Mouse (Mus musculus) limb, embryonic 14.5 days (tissue): Measurements from ENCODE around the gene Aven. TPM values are rescaled to one million over a fixed set of nuclear protein-coding genes. Genes with fewer than 3 reads are reported as not detected.

ENCODE experiments used
- ATAC-seq: fragments of 200-750 bp; cut with Nextera tagmentation; 2 replicates; pipeline ENCODE4 v1.8.0; 2017; ENCODE audit warnings: low read depth, moderate number of reproducible peaks, moderate TSS enrichment; ENCODE audit not compliant: low FRiP score
- DNase-seq: peaks from one replicate; pipeline ENCODE4 v3.0.0-alpha.2; 2015; ENCODE audit warnings: low spot score
- H3K27ac ChIP-seq: fragments of 300-500 bp; sonication (generic); replicated peaks from 2 replicates; pipeline ENCODE4 v1.5.1; 2014; ENCODE audit warnings: low read depth, mild to moderate bottlenecking, low read length, moderate library complexity, mixed read lengths
- H3K27me3 ChIP-seq: fragments of 300-500 bp; sonication (generic); 2 replicates; pipeline ENCODE4 v1.6.1; 2014; ENCODE audit warnings: low read length, mixed read lengths; ENCODE audit not compliant: control insufficient read depth, insufficient read depth
- H3K36me3 ChIP-seq: fragments of 300-500 bp; sonication (generic); 2 replicates; pipeline ENCODE4 v1.6.1; 2014; ENCODE audit warnings: mild to moderate bottlenecking, low read length, moderate library complexity, mixed read lengths; ENCODE audit not compliant: control insufficient read depth, insufficient read depth
- H3K4me1 ChIP-seq: fragments of 300-500 bp; sonication (generic); 2 replicates; pipeline ENCODE4 v1.6.1; 2014; ENCODE audit warnings: antibody characterized with exemption, low read length, mixed read lengths; ENCODE audit not compliant: control insufficient read depth, insufficient read depth
- H3K4me2 ChIP-seq: fragments of 300-500 bp; sonication (generic); replicated peaks from 2 replicates; pipeline ENCODE4 v1.6.1; 2014; ENCODE audit warnings: low read depth, mild to moderate bottlenecking, low read length, moderate library complexity; ENCODE audit not compliant: severe bottlenecking
- H3K4me3 ChIP-seq: fragments of 300-500 bp; sonication (generic); replicated peaks from 2 replicates; pipeline ENCODE4 v1.5.1; 2014; ENCODE audit warnings: low read length
- H3K9ac ChIP-seq: fragments of 300-500 bp; sonication (generic); 2 replicates; pipeline ENCODE4 v1.6.1; 2014; ENCODE audit warnings: mild to moderate bottlenecking, low read depth, low read length, moderate library complexity; ENCODE audit not compliant: severe bottlenecking
- H3K9me3 ChIP-seq: fragments of 300-500 bp; sonication (generic); 2 replicates; pipeline ENCODE4 v1.6.1; 2016; ENCODE audit warnings: low read length; ENCODE audit not compliant: control insufficient read depth
- POLR2A ChIP-seq: fragments of 200-500 bp; IDR thresholded peaks from 2 replicates; pipeline ENCODE4 v1.8.0; 2012; ENCODE audit warnings: inconsistent platforms, mild to moderate bottlenecking, moderate library complexity, borderline replicate concordance; ENCODE audit not compliant: insufficient read depth, insufficient read length; ENCODE audit errors: extremely low read depth
- WGBS: fragments of 180-500 bp; shearing (Covaris S2); extraction: QIAGEN DNeasy Blood & Tissue Kit; methylation state at CpG from one replicate; pipeline ENCODE4 v1.1.7; 2014; 5-methylcytosine and 5-hydroxymethylcytosine counted together
- polyA plus RNA-seq, 2 experiments: library from polyadenylated mRNA; depleted of rRNA in 1 of 2; stranded (reverse) in 1 of 2; unstranded in 1 of 2; fragments of >200 nt; fragmentation: Nextera tagmentation in 1 of 2; extraction: Ambion mirVana in 1 of 2; gene quantifications; 2 replicates each; pipeline versions ENCODE4 v1.2.1 to v1.2.3; 2012 to 2014

The Aven gene
- polyA plus RNA-seq, 2 experiments = 8.0 to 10.7 TPM

- no peaks in the 10 kb centered on the region for H3K36me3 ChIP-seq
- H3K9ac ChIP-seq = no peak overlapping the region
- no peak for TF ChIP-seq POLR2A
- H3K4me1 ChIP-seq = no peaks in the 10 kb centered on the region
- no peaks in the 10 kb centered on the region for H3K9me3 ChIP-seq
- no peak overlapping the region for H3K27ac ChIP-seq
- no peak overlapping the region for H3K4me3 ChIP-seq
- H3K27me3 ChIP-seq = no peaks in the 10 kb centered on the region
- no peak for ATAC-seq
- 85% methylated on average over 7 of the region's 7 CpGs for WGBS
- H3K4me2 ChIP-seq = no peak overlapping the region
- DNase-seq = no peak
Observed at GRCm38 (mm10) chr2:112590985-112591384, 98.2 kb downstream of the Aven start.

GRCm38 (mm10) chr2:112591451-112591871 is 98.7 kb downstream of the Aven start:
- no peaks in the 10 kb centered on the region for H3K9me3 ChIP-seq
- no peaks in the 10 kb centered on the region for H3K4me1 ChIP-seq
- ATAC-seq = no peak
- 77% methylated on average over 6 of the region's 6 CpGs for WGBS
- no peak for TF ChIP-seq POLR2A
- H3K9ac ChIP-seq = no peak overlapping the region
- no peak for DNase-seq
- no peaks in the 10 kb centered on the region for H3K27me3 ChIP-seq
- no peaks in the 10 kb centered on the region for H3K36me3 ChIP-seq
- no peak overlapping the region for H3K4me2 ChIP-seq
- no peak overlapping the region for H3K4me3 ChIP-seq
- H3K27ac ChIP-seq = no peak overlapping the region

- Histone ChIP-seq H3K27ac (no peak overlapping the region), H3K4me2 (no peak overlapping the region), H3K36me3 (no peaks in the 10 kb centered on the region), H3K4me1 (no peaks in the 10 kb centered on the region), H3K27me3 (no peaks in the 10 kb centered on the region), H3K4me3 (no peak overlapping the region), H3K9ac (no peak overlapping the region), H3K9me3 (no peaks in the 10 kb centered on the region)
- WGBS = 63% methylated on average over 2 of the region's 2 CpGs
- no peak for TF ChIP-seq POLR2A
- ATAC-seq = no peak
- DNase-seq = no peak
Observed at GRCm38 (mm10) chr2:112593322-112593721, 100.6 kb downstream of the Aven start.

GRCm38 (mm10) chr2:112593781-112594180 is 101.0 kb downstream of the Aven start:
- no peak for TF ChIP-seq POLR2A
- Histone ChIP-seq H3K4me2 (no peak overlapping the region), H3K27ac (no peak overlapping the region), H3K4me3 (no peak overlapping the region), H3K36me3 (no peaks in the 10 kb centered on the region), H3K27me3 (no peaks in the 10 kb centered on the region), H3K9me3 (no peaks in the 10 kb centered on the region), H3K4me1 (no peaks in the 10 kb centered on the region), H3K9ac (no peak overlapping the region)
- DNase-seq (no peak), ATAC-seq (no peak)
- 84% methylated on average over 2 of the region's 2 CpGs for WGBS

GRCm38 (mm10) chr2:112595807-112596206 is 103.0 kb downstream of the Aven start:
- no peak overlapping the region for H3K4me3 ChIP-seq
- H3K4me2 ChIP-seq = no peak overlapping the region
- no peak for ATAC-seq
- no peak for DNase-seq
- no peaks in the 10 kb centered on the region for H3K36me3 ChIP-seq
- no peak overlapping the region for H3K27ac ChIP-seq
- TF ChIP-seq POLR2A = no peak
- WGBS = 73% methylated on average over 3 of the region's 3 CpGs
- H3K9me3 ChIP-seq = no peaks in the 10 kb centered on the region
- H3K9ac ChIP-seq = no peak overlapping the region
- no peaks in the 10 kb centered on the region for H3K27me3 ChIP-seq
- H3K4me1 ChIP-seq = no peaks in the 10 kb centered on the region

DNA sequence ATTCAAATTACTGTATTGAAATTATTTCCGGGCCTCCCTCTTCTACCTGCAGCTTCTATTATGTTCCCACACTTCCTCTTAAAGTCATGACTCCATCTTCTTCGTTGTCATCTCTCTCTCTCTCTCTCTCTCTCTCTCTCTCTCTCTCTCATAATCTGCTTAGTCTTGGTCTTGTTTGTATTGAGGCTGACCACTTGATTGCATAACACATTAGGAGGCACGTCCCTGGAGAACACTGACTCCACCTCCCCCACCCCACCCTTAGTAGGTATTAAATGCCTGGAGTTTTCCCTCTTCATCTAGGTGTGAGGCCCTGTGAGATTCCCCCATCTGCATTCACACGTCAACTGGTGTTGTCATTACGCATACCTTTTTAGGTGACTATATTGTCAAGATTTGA is 103.7 kb downstream of the Aven start:
- no peak for ATAC-seq
- no peak for TF ChIP-seq POLR2A
- DNase-seq = no peak
- no peaks in the 10 kb centered on the region for H3K9me3 ChIP-seq
- no peak overlapping the region for H3K27ac ChIP-seq
- no peak overlapping the region for H3K9ac ChIP-seq
- H3K4me1 ChIP-seq = 0 out of 2 replicates have a peak, but pooled peaks cover 4% of the 10 kb centered on the region
- no peak overlapping the region for H3K4me2 ChIP-seq
- H3K4me3 ChIP-seq = no peak overlapping the region
- no peaks in the 10 kb centered on the region for H3K27me3 ChIP-seq
- no peaks in the 10 kb centered on the region for H3K36me3 ChIP-seq
- 64% methylated on average over 5 of the region's 5 CpGs for WGBS
